Mouse (Mus musculus): ENCODE measurements around the gene Prm1. TPM values are rescaled to one million over a fixed set of nuclear protein-coding genes. Genes with fewer than 3 reads are reported as not detected.
"Not testable (repeated sequence)": the region's sequence is repeated elsewhere in the genome, so short reads cannot be mapped to it uniquely, and the experiment has no call there.

Gene Prm1
- polyA plus RNA-seq, 1 experiment from 2014 or later = not detected

GRCm38 (mm10) chr16:10812865-10813371 lies 7.3 kb upstream of the Prm1 start, which contains the start of gene Gm11172:
Gm11172 (plus strand) TSS chr16:10812915.
- Histone ChIP-seq H3K4me1 (ENCODE audit: control insufficient read depth, low read depth, low read length) (peaks cover 4% of the 10 kb centered on the region; the same call in 1 of the 2 replicates), H3K9ac (ENCODE audit: low read depth, low read length) (no peak within 1 kb of the TSS), H3K9me3 (replicated peaks; ENCODE audit: control insufficient read depth, low read length) (no peaks in the 10 kb centered on the region), H3K4me2 (ENCODE audit: low read depth, low read length) (no peak within 1 kb of the TSS), H3K27me3 (ENCODE audit: control insufficient read depth, insufficient read depth, low read depth, low read length) (no peaks in the 10 kb centered on the region), H3K36me3 (ENCODE audit: control insufficient read depth, insufficient read depth) (no peaks in the 10 kb centered on the region), H3K4me3 (ENCODE audit: low read depth, low read length) (no peak within 1 kb of the TSS), H3K27ac (ENCODE audit: low read length) (no peak within 1 kb of the TSS)
- WGBS (ENCODE audit: insufficient replicate concordance) = 21% methylated on average over 2 of the region's 2 CpGs
- ATAC-seq (ENCODE audit: low read depth) = no peak

GRCm38 (mm10) chr16:10810376-10810775 lies 4.7 kb upstream of the Prm1 start:
- H3K4me3 ChIP-seq (ENCODE audit: low read depth, low read length) = no peak overlapping the region
- H3K9ac ChIP-seq (ENCODE audit: low read depth, low read length) = no peak overlapping the region
- no peaks in the 10 kb centered on the region for H3K9me3 ChIP-seq (replicated peaks; ENCODE audit: control insufficient read depth, low read length)
- H3K27me3 ChIP-seq (ENCODE audit: control insufficient read depth, insufficient read depth, low read depth, low read length) = no peaks in the 10 kb centered on the region
- ATAC-seq (ENCODE audit: low read depth) = no peak
- H3K36me3 ChIP-seq (ENCODE audit: control insufficient read depth, insufficient read depth) = no peaks in the 10 kb centered on the region
- no peak overlapping the region for H3K27ac ChIP-seq (ENCODE audit: low read length)
- peaks cover 4% of the 10 kb centered on the region; the same call in 1 of the 2 replicates for H3K4me1 ChIP-seq (ENCODE audit: control insufficient read depth, low read depth, low read length)
- WGBS (ENCODE audit: insufficient replicate concordance) = 54% methylated on average over 1 of the region's 1 CpGs
- H3K4me2 ChIP-seq (ENCODE audit: low read depth, low read length) = no peak overlapping the region

GRCm38 (mm10) chr16:10802420-10802819 lies 3.2 kb downstream of the Prm1 start:
- not testable (repeated sequence) for H3K4me1 ChIP-seq (ENCODE audit: control insufficient read depth, low read depth, low read length); ATAC-seq (ENCODE audit: low read depth); H3K9me3 ChIP-seq (replicated peaks; ENCODE audit: control insufficient read depth, low read length); H3K4me3 ChIP-seq (ENCODE audit: low read depth, low read length); H3K27ac ChIP-seq (ENCODE audit: low read length); H3K36me3 ChIP-seq (ENCODE audit: control insufficient read depth, insufficient read depth); H3K4me2 ChIP-seq (ENCODE audit: low read depth, low read length); H3K27me3 ChIP-seq (ENCODE audit: control insufficient read depth, insufficient read depth, low read depth, low read length); H3K9ac ChIP-seq (ENCODE audit: low read depth, low read length)
- WGBS (ENCODE audit: insufficient replicate concordance) = 64% methylated on average over 3 of the region's 3 CpGs

GRCm38 (mm10) chr16:10796034-10796433 lies 9.6 kb downstream of the Prm1 start, which contains the start of gene Prm2:
Prm2 (minus strand) TSS chr16:10796134.
- Histone ChIP-seq H3K27me3 (ENCODE audit: control insufficient read depth, insufficient read depth, low read depth, low read length) (peaks cover 13% of the 10 kb centered on the region), H3K4me3 (ENCODE audit: low read depth, low read length) (no peak within 1 kb of the TSS), H3K9ac (ENCODE audit: low read depth, low read length) (no peak within 1 kb of the TSS), H3K4me2 (ENCODE audit: low read depth, low read length) (no peak within 1 kb of the TSS), H3K36me3 (ENCODE audit: control insufficient read depth, insufficient read depth) (no peaks in the 10 kb centered on the region), H3K27ac (ENCODE audit: low read length) (no peak within 1 kb of the TSS), H3K9me3 (replicated peaks; ENCODE audit: control insufficient read depth, low read length) (no peaks in the 10 kb centered on the region), H3K4me1 (ENCODE audit: control insufficient read depth, low read depth, low read length) (no peaks in the 10 kb centered on the region)
- no peak for ATAC-seq (ENCODE audit: low read depth)
- 63% methylated on average over 6 of the region's 6 CpGs for WGBS (ENCODE audit: insufficient replicate concordance)

GRCm38 (mm10) chr16:10790702-10791101 lies 14.9 kb downstream of the Prm1 start, which contains the start of gene Prm3:
Prm3 (minus strand) TSS chr16:10790914.
- H3K4me3 ChIP-seq (ENCODE audit: low read depth, low read length) = no peak within 1 kb of the TSS
- peaks cover 3% of the 10 kb centered on the region; the same call in 1 of the 2 replicates for H3K4me1 ChIP-seq (ENCODE audit: control insufficient read depth, low read depth, low read length)
- no peaks in the 10 kb centered on the region for H3K27me3 ChIP-seq (ENCODE audit: control insufficient read depth, insufficient read depth, low read depth, low read length)
- H3K9me3 ChIP-seq (replicated peaks; ENCODE audit: control insufficient read depth, low read length) = no peaks in the 10 kb centered on the region
- no peak within 1 kb of the TSS for H3K4me2 ChIP-seq (ENCODE audit: low read depth, low read length)
- ATAC-seq (ENCODE audit: low read depth) = no peak
- no peak within 1 kb of the TSS for H3K27ac ChIP-seq (ENCODE audit: low read length)
- no peak within 1 kb of the TSS for H3K9ac ChIP-seq (ENCODE audit: low read depth, low read length)
- no peaks in the 10 kb centered on the region for H3K36me3 ChIP-seq (ENCODE audit: control insufficient read depth, insufficient read depth)
- WGBS (ENCODE audit: insufficient replicate concordance) = 48% methylated on average over 9 of the region's 9 CpGs

GRCm38 (mm10) chr16:10788866-10789265 lies 16.8 kb downstream of the Prm1 start:
- H3K4me1 ChIP-seq (ENCODE audit: control insufficient read depth, low read depth, low read length) = peaks cover 7% of the 10 kb centered on the region

GRCm38 (mm10) chr16:10788271-10788670 lies 17.4 kb downstream of the Prm1 start, which contains the start of gene Tnp2:
Tnp2 (minus strand) TSS chr16:10788660.
- peaks cover 18% of the 10 kb centered on the region for H3K27me3 ChIP-seq (ENCODE audit: control insufficient read depth, insufficient read depth, low read depth, low read length)
- no peaks in the 10 kb centered on the region for H3K9me3 ChIP-seq (replicated peaks; ENCODE audit: control insufficient read depth, low read length)
- no peak within 1 kb of the TSS for H3K4me3 ChIP-seq (ENCODE audit: low read depth, low read length)
- H3K27ac ChIP-seq (ENCODE audit: low read length) = no peak within 1 kb of the TSS
- no peak within 1 kb of the TSS for H3K9ac ChIP-seq (ENCODE audit: low read depth, low read length)
- WGBS (ENCODE audit: insufficient replicate concordance) = 38% methylated on average over 16 of the region's 16 CpGs
- H3K4me1 ChIP-seq (ENCODE audit: control insufficient read depth, low read depth, low read length) = peaks cover 7% of the 10 kb centered on the region
- no peak for ATAC-seq (ENCODE audit: low read depth)
- no peaks in the 10 kb centered on the region for H3K36me3 ChIP-seq (ENCODE audit: control insufficient read depth, insufficient read depth)
- H3K4me2 ChIP-seq (ENCODE audit: low read depth, low read length) = no peak within 1 kb of the TSS

More at GRCm38 (mm10) chr16:10788866-10789265, 16.8 kb downstream of the Prm1 start:
- no peak overlapping the region for H3K4me3 ChIP-seq (ENCODE audit: low read depth, low read length)
- H3K27me3 ChIP-seq (ENCODE audit: control insufficient read depth, insufficient read depth, low read depth, low read length) = peaks cover 12% of the 10 kb centered on the region
- no peak overlapping the region for H3K27ac ChIP-seq (ENCODE audit: low read length)
- H3K9me3 ChIP-seq (replicated peaks; ENCODE audit: control insufficient read depth, low read length) = no peaks in the 10 kb centered on the region
- ATAC-seq (ENCODE audit: low read depth) = no peak
- no peaks in the 10 kb centered on the region for H3K36me3 ChIP-seq (ENCODE audit: control insufficient read depth, insufficient read depth)
- H3K4me2 ChIP-seq (ENCODE audit: low read depth, low read length) = no peak overlapping the region
- 47% methylated on average over 4 of the region's 4 CpGs for WGBS (ENCODE audit: insufficient replicate concordance)
- no peak overlapping the region for H3K9ac ChIP-seq (ENCODE audit: low read depth, low read length)

- peaks cover 7% of the 10 kb centered on the region for H3K4me1 ChIP-seq (ENCODE audit: control insufficient read depth, low read depth, low read length)
- H3K36me3 ChIP-seq (ENCODE audit: control insufficient read depth, insufficient read depth) = no peaks in the 10 kb centered on the region
- 63% methylated on average over 7 of the region's 7 CpGs for WGBS (ENCODE audit: insufficient replicate concordance)
- H3K27ac ChIP-seq (ENCODE audit: low read length) = no peak overlapping the region
- no peaks in the 10 kb centered on the region for H3K9me3 ChIP-seq (replicated peaks; ENCODE audit: control insufficient read depth, low read length)
- H3K9ac ChIP-seq (ENCODE audit: low read depth, low read length) = no peak overlapping the region
- no peak overlapping the region for H3K4me3 ChIP-seq (ENCODE audit: low read depth, low read length)
- ATAC-seq (ENCODE audit: low read depth) = no peak
- H3K4me2 ChIP-seq (ENCODE audit: low read depth, low read length) = no peak overlapping the region
- H3K27me3 ChIP-seq (ENCODE audit: control insufficient read depth, insufficient read depth, low read depth, low read length) = peaks cover 24% of the 10 kb centered on the region
Observed at GRCm38 (mm10) chr16:10787548-10788058, 18.0 kb downstream of the Prm1 start.

- Histone ChIP-seq H3K9me3 (replicated peaks; ENCODE audit: control insufficient read depth, low read length) (no peaks in the 10 kb centered on the region), H3K4me2 (ENCODE audit: low read depth, low read length) (peak overlapping the region; percentile 100), H3K36me3 (ENCODE audit: control insufficient read depth, insufficient read depth) (no peaks in the 10 kb centered on the region), H3K4me1 (ENCODE audit: control insufficient read depth, low read depth, low read length) (peaks cover 7% of the 10 kb centered on the region), H3K9ac (ENCODE audit: low read depth, low read length) (no peak overlapping the region), H3K27me3 (ENCODE audit: control insufficient read depth, insufficient read depth, low read depth, low read length) (peaks cover 26% of the 10 kb centered on the region), H3K4me3 (ENCODE audit: low read depth, low read length) (no peak overlapping the region), H3K27ac (ENCODE audit: low read length) (no peak overlapping the region)
- ATAC-seq (ENCODE audit: low read depth) = no peak
- 48% methylated on average over 4 of the region's 4 CpGs for WGBS (ENCODE audit: insufficient replicate concordance)
Observed at GRCm38 (mm10) chr16:10786782-10787547, 18.7 kb downstream of the Prm1 start.

Data from liver, embryonic 16.5 days (tissue).